Mouse (Mus musculus) thymus, adult 2 months (tissue): ENCODE data around the gene Tomm6. TPM values are rescaled to one million over a fixed set of nuclear protein-coding genes. Genes with fewer than 3 reads are reported as not detected.

Experiments used
- DNase-seq: peaks from one replicate; pipeline ENCODE4 v3.0.0; 2021
- H3K27ac ChIP-seq: fragments of 200-500 bp; 2 replicates; pipeline ENCODE4 v1.5.1; 2012; ENCODE audit warnings: low read length, control low read depth; ENCODE audit not compliant: control insufficient read depth, insufficient read depth
- H3K27me3 ChIP-seq: fragments of 200-500 bp; 2 replicates; pipeline ENCODE4 v1.6.1; 2012; ENCODE audit warnings: mild to moderate bottlenecking, low read length, moderate library complexity, mixed read lengths; ENCODE audit not compliant: control insufficient read depth, insufficient read depth
- H3K36me3 ChIP-seq: fragments of 200-500 bp; 2 replicates; pipeline ENCODE4 v1.6.1; 2012; ENCODE audit warnings: mild to moderate bottlenecking, low read length, moderate library complexity; ENCODE audit not compliant: control insufficient read depth, insufficient read depth
- H3K4me1 ChIP-seq: fragments of 200-500 bp; replicated peaks from 2 replicates; pipeline ENCODE4 v1.6.1; 2012; ENCODE audit warnings: low read length; ENCODE audit not compliant: control insufficient read depth, insufficient read depth
- H3K4me3 ChIP-seq: fragments of 200-500 bp; 2 replicates; pipeline ENCODE4 v1.5.1; 2012; ENCODE audit warnings: mild to moderate bottlenecking, low read length, control low read depth, moderate library complexity; ENCODE audit not compliant: control insufficient read depth, insufficient read depth
- CTCF ChIP-seq: fragments of 200-500 bp; IDR thresholded peaks from 2 replicates; pipeline ENCODE4 v1.5.1; 2012; ENCODE audit warnings: mild to moderate bottlenecking, control low read depth, low read length, moderate library complexity, borderline replicate concordance; ENCODE audit not compliant: control insufficient read depth, poor library complexity, insufficient read depth; ENCODE audit errors: extremely low read depth
- POLR2A ChIP-seq: fragments of 200-500 bp; IDR thresholded peaks from 2 replicates; pipeline ENCODE4 v1.6.1; 2012; ENCODE audit warnings: mild to moderate bottlenecking, low read length, control low read depth, moderate library complexity; ENCODE audit not compliant: control insufficient read depth, poor library complexity, insufficient read depth; ENCODE audit errors: extremely low read depth
- WGBS: fragments of 180-500 bp; shearing (Covaris S2); methylation state at CpG from one replicate; pipeline ENCODE4 v1.1.7; 2018; 5-methylcytosine and 5-hydroxymethylcytosine counted together
- polyA plus RNA-seq: library from polyadenylated mRNA; depleted of rRNA; stranded (reverse); fragments of >200 nt; gene quantifications from 2 replicates; pipeline ENCODE4 v1.2.3, GENCODE M21; 2012

Tomm6 gene
- polyA plus RNA-seq, 1 experiment = 90.5 TPM

GRCm38 (mm10) chr17:47688608-47689575 lies 706 bp upstream of the Tomm6 start, which contains the start of gene Frs3:
Gene Frs3, plus strand, starts transcription at chr17:47689030.
- Histone ChIP-seq H3K27ac (no peak within 1 kb of the TSS), H3K4me3 (peak within 1 kb of the TSS; percentile 82), H3K36me3 (no peaks in the 10 kb centered on the region), H3K27me3 (no peaks in the 10 kb centered on the region), H3K4me1 (peaks cover 17% of the 10 kb centered on the region)
- peak; percentile 53 for DNase-seq
- TF ChIP-seq POLR2A (no peak), CTCF (peak; percentile 29; the same call in 1 of the 2 replicates)
- WGBS = 3% methylated on average over 58 of the region's 58 CpGs

GRCm38 (mm10) chr17:47687409-47688343 lies 510 bp downstream of the Tomm6 start:
- WGBS = under 1% methylated on average over 70 of the region's 70 CpGs
- DNase-seq = peak; percentile 93
- Histone ChIP-seq H3K36me3 (no peaks in the 10 kb centered on the region), H3K27ac (no peak overlapping the region), H3K4me1 (peaks cover 17% of the 10 kb centered on the region), H3K4me3 (peak overlapping the region; percentile 82), H3K27me3 (no peaks in the 10 kb centered on the region)
- TF ChIP-seq POLR2A (peak; percentile 69; the same call in 1 of the 2 replicates), CTCF (no peak)

- TF ChIP-seq CTCF (no peak), POLR2A (no peak)
- no peak overlapping the region for H3K27ac ChIP-seq
- WGBS = 56% methylated on average over 4 of the region's 4 CpGs
- H3K36me3 ChIP-seq = peaks cover 19% of the 10 kb centered on the region; the same call in 1 of the 2 replicates
- H3K4me1 ChIP-seq = peaks cover 7% of the 10 kb centered on the region
- no peaks in the 10 kb centered on the region for H3K27me3 ChIP-seq
- no peak overlapping the region for H3K4me3 ChIP-seq
- no peak for DNase-seq
Observed at GRCm38 (mm10) chr17:47682836-47683235, 5.3 kb downstream of the Tomm6 start.

GRCm38 (mm10) chr17:47678702-47679101 lies 9.5 kb downstream of the Tomm6 start:
- no peak for DNase-seq
- Histone ChIP-seq H3K36me3 (peaks cover 19% of the 10 kb centered on the region; the same call in 1 of the 2 replicates), H3K27me3 (no peaks in the 10 kb centered on the region), H3K4me1 (no peaks in the 10 kb centered on the region), H3K4me3 (no peak overlapping the region), H3K27ac (no peak overlapping the region)
- WGBS = 95% methylated on average over 5 of the region's 5 CpGs
- TF ChIP-seq POLR2A = no peak
- no peak for TF ChIP-seq CTCF

- H3K36me3 ChIP-seq = peaks cover 19% of the 10 kb centered on the region; the same call in 1 of the 2 replicates
- H3K4me3 ChIP-seq = no peak overlapping the region
- DNase-seq = no peak
- TF ChIP-seq POLR2A = no peak
- no peak for TF ChIP-seq CTCF
- WGBS = 97% methylated on average over 5 of the region's 5 CpGs
- H3K27me3 ChIP-seq = no peaks in the 10 kb centered on the region
- H3K27ac ChIP-seq = no peak overlapping the region
- no peaks in the 10 kb centered on the region for H3K4me1 ChIP-seq
Observed at GRCm38 (mm10) chr17:47678238-47678637, 9.9 kb downstream of the Tomm6 start.

- peak; percentile 42 for DNase-seq
- WGBS = 41% methylated on average over 9 of the region's 9 CpGs
- no peak overlapping the region for H3K27ac ChIP-seq
Observed at GRCm38 (mm10) chr17:47676581-47676980, 11.6 kb downstream of the Tomm6 start.

More at GRCm38 (mm10) chr17:47676581-47676980, 11.6 kb downstream of the Tomm6 start:
- H3K27me3 ChIP-seq = no peaks in the 10 kb centered on the region
- peaks cover 18% of the 10 kb centered on the region; the same call in 1 of the 2 replicates for H3K36me3 ChIP-seq
- H3K4me1 ChIP-seq = no peaks in the 10 kb centered on the region
- H3K4me3 ChIP-seq = no peak overlapping the region
- no peak for TF ChIP-seq POLR2A
- no peak for TF ChIP-seq CTCF
